Mouse (Mus musculus): ENCODE data around the gene Pex19. TPM values are rescaled to one million over a fixed set of nuclear protein-coding genes. Genes with fewer than 3 reads are reported as not detected.

The Pex19 gene
- polyA plus RNA-seq, 1 experiment: 184 TPM

DNA sequence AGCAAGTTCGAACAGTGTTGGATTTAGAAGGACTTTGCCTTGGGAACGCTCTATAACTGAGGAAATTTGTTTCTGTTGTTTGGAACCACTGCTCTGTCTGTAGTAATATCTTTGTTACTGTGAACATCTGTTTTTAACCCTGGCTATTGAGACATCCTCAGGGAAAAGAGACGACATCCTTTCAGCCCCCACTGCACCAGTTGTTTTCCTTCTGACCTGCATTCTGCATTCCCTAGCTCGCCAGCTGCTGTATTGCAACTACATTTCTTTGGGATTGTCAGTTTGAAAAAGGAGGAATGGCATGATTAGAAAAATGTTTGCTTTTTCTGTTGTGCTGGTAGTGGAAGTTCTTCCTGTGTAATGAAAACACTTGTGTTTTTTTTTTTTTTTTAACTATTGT is 54.3 kb downstream of the Pex19 start:
- no peak overlapping the region for H3K4me3 ChIP-seq
- H3ac ChIP-seq (ENCODE audit: control insufficient read depth, insufficient read length): no peak overlapping the region
- no peaks in the 10 kb centered on the region for H3K79me2 ChIP-seq (ENCODE audit: control insufficient read depth, insufficient read depth)
- H3K36me3 ChIP-seq (ENCODE audit: control insufficient read depth, insufficient read depth): peaks cover 26% of the 10 kb centered on the region
- H3K4me2 ChIP-seq (ENCODE audit: low read depth): no peak overlapping the region
- TF ChIP-seq E2F4 (IDR thresholded peaks at IDR 0.05; ENCODE audit: insufficient read depth) (no peak), USF1 (IDR thresholded peaks at IDR 0.05; ENCODE audit: low read depth) (no peak), TCF12 (IDR thresholded peaks at IDR 0.05; ENCODE audit: insufficient read depth, poor library complexity, severe bottlenecking) (no peak), REST (IDR thresholded peaks at IDR 0.05; ENCODE audit: insufficient read depth, insufficient read length) (no peak), POLR2A (IDR thresholded peaks at IDR 0.05; ENCODE audit: insufficient read length, low read depth) (no peak), MYOG (IDR thresholded peaks at IDR 0.05; ENCODE audit: control insufficient read depth in 1 of 3, insufficient read depth in 1 of 3, insufficient read length in 2 of 3, low read depth in 2 of 3) (no peak), CEBPB (IDR thresholded peaks at IDR 0.05; ENCODE audit: insufficient read depth, poor library complexity, severe bottlenecking) (no peak), SRF (IDR thresholded peaks at IDR 0.05; ENCODE audit: control insufficient read depth, insufficient read length, low read depth) (no peak), MYOD1 (IDR thresholded peaks at IDR 0.05; ENCODE audit: control insufficient read depth in 1 of 3, insufficient read length in 2 of 3, low read depth in 2 of 3) (no peak), POLR2AphosphoS2 (IDR thresholded peaks at IDR 0.05; ENCODE audit: insufficient read length, low read depth) (no peak), MAX (IDR thresholded peaks at IDR 0.05; ENCODE audit: low read depth) (no peak), TCF3 (IDR thresholded peaks at IDR 0.05; ENCODE audit: insufficient read length, low read depth) (no peak)
- no peaks in the 10 kb centered on the region for H3K27me3 ChIP-seq (ENCODE audit: control insufficient read depth, insufficient read depth, insufficient read length)

DNA sequence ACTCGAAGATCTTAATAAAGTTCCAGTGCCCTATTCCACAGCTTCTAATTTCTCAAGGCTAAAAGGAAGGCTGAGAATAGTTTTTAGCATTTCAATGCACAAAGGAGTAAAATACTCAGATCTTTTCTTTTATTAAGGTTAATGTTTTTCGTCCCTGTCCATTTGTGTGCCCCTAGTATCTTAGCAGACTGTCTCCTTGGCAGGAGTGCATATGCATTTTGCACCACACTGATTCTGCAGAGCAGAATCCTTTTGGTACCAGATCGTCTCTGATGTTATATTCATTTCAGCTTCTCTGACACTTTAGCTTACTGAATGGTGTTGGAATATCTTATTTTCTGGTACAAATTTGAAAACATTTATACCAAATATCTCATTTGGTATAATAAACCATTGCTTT is 55.2 kb downstream of the Pex19 start:
- no peaks in the 10 kb centered on the region for H3K27me3 ChIP-seq (ENCODE audit: control insufficient read depth, insufficient read depth, insufficient read length)
- no peak overlapping the region for H3K4me3 ChIP-seq
- H3K79me2 ChIP-seq (ENCODE audit: control insufficient read depth, insufficient read depth): no peaks in the 10 kb centered on the region
- no peak for TF ChIP-seq MAX (IDR thresholded peaks at IDR 0.05; ENCODE audit: low read depth)
- H3ac ChIP-seq (ENCODE audit: control insufficient read depth, insufficient read length): no peak overlapping the region
- no peak overlapping the region for H3K4me2 ChIP-seq (ENCODE audit: low read depth)
- H3K36me3 ChIP-seq (ENCODE audit: control insufficient read depth, insufficient read depth): peaks cover 35% of the 10 kb centered on the region

DNA sequence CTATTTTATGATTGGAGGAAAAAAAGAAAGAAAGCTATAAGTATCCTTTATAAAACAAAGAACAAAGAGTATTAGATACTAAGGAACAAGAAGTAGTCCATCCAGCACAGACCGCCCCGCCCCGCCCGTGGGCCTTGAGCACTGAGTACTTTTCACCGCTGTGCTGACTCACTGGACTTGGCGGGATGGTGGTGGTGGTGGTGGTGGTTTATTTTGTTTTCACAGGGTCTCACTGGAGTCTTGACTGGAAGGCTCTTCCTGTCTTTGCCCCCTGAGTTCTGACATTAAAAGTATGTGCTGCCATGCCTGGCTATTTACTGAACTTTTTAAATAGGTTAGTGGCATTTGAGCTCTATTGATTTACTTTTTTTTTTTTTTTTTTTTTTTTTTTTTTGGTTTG is 56.5 kb downstream of the Pex19 start:
- Histone ChIP-seq H3K4me2 (ENCODE audit: low read depth) (no peak overlapping the region), H3K79me2 (ENCODE audit: control insufficient read depth, insufficient read depth) (no peaks in the 10 kb centered on the region), H3K36me3 (ENCODE audit: control insufficient read depth, insufficient read depth) (peaks cover 48% of the 10 kb centered on the region), H3K4me3 (no peak overlapping the region), H3K27me3 (ENCODE audit: control insufficient read depth, insufficient read depth, insufficient read length) (no peaks in the 10 kb centered on the region), H3ac (ENCODE audit: control insufficient read depth, insufficient read length) (no peak overlapping the region)
- TF ChIP-seq TCF12 (IDR thresholded peaks at IDR 0.05; ENCODE audit: insufficient read depth, poor library complexity, severe bottlenecking): no peak
- TF ChIP-seq SRF (IDR thresholded peaks at IDR 0.05; ENCODE audit: control insufficient read depth, insufficient read length, low read depth): no peak
- no peak for TF ChIP-seq USF1 (IDR thresholded peaks at IDR 0.05; ENCODE audit: low read depth)
- TF ChIP-seq E2F4 (IDR thresholded peaks at IDR 0.05; ENCODE audit: insufficient read depth): no peak
- no peak for TF ChIP-seq MYOG (IDR thresholded peaks at IDR 0.05; ENCODE audit: control insufficient read depth in 1 of 3, insufficient read depth in 1 of 3, insufficient read length in 2 of 3, low read depth in 2 of 3)
- no peak for TF ChIP-seq REST (IDR thresholded peaks at IDR 0.05; ENCODE audit: insufficient read depth, insufficient read length)
- TF ChIP-seq MAX (IDR thresholded peaks at IDR 0.05; ENCODE audit: low read depth): no peak
- no peak for TF ChIP-seq MYOD1 (IDR thresholded peaks at IDR 0.05; ENCODE audit: control insufficient read depth in 1 of 3, insufficient read length in 2 of 3, low read depth in 2 of 3)
- no peak for TF ChIP-seq CEBPB (IDR thresholded peaks at IDR 0.05; ENCODE audit: insufficient read depth, poor library complexity, severe bottlenecking)
- no peak for TF ChIP-seq TCF3 (IDR thresholded peaks at IDR 0.05; ENCODE audit: insufficient read length, low read depth)
- no peak for TF ChIP-seq POLR2A (IDR thresholded peaks at IDR 0.05; ENCODE audit: insufficient read length, low read depth)
- TF ChIP-seq POLR2AphosphoS2 (IDR thresholded peaks at IDR 0.05; ENCODE audit: insufficient read length, low read depth): no peak

DNA sequence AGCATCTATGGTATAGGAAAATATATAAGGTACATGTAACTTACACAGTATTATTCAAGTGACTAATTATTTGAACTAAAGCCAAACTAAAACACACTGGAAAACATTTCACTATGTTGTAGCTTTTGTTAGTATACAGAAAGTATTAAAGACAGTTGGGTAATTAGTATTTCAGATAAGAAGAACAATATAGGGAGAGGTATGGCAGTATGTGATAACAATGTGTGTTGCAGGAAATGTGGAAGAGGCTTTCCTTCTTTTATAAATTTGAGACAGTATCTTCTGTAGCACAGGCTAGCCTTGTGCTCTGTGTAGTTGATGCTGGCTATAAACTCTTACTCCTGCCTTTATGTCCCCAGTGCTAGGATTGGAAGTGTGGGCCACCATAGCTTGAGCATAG is 57.4 kb downstream of the Pex19 start:
- H3K4me3 ChIP-seq: no peak overlapping the region
- H3K27me3 ChIP-seq (ENCODE audit: control insufficient read depth, insufficient read depth, insufficient read length): no peaks in the 10 kb centered on the region
- TF ChIP-seq POLR2A (IDR thresholded peaks at IDR 0.05; ENCODE audit: insufficient read length, low read depth): no peak
- TF ChIP-seq USF1 (IDR thresholded peaks at IDR 0.05; ENCODE audit: low read depth): no peak
- TF ChIP-seq TCF12 (IDR thresholded peaks at IDR 0.05; ENCODE audit: insufficient read depth, poor library complexity, severe bottlenecking): no peak
- no peak for TF ChIP-seq CEBPB (IDR thresholded peaks at IDR 0.05; ENCODE audit: insufficient read depth, poor library complexity, severe bottlenecking)
- no peak for TF ChIP-seq TCF3 (IDR thresholded peaks at IDR 0.05; ENCODE audit: insufficient read length, low read depth)
- TF ChIP-seq REST (IDR thresholded peaks at IDR 0.05; ENCODE audit: insufficient read depth, insufficient read length): no peak
- TF ChIP-seq MYOD1 (IDR thresholded peaks at IDR 0.05; ENCODE audit: control insufficient read depth in 1 of 3, insufficient read length in 2 of 3, low read depth in 2 of 3): no peak
- TF ChIP-seq MAX (IDR thresholded peaks at IDR 0.05; ENCODE audit: low read depth): no peak
- TF ChIP-seq SRF (IDR thresholded peaks at IDR 0.05; ENCODE audit: control insufficient read depth, insufficient read length, low read depth): no peak
- TF ChIP-seq E2F4 (IDR thresholded peaks at IDR 0.05; ENCODE audit: insufficient read depth): no peak
- TF ChIP-seq MYOG (IDR thresholded peaks at IDR 0.05; ENCODE audit: control insufficient read depth in 1 of 3, insufficient read depth in 1 of 3, insufficient read length in 2 of 3, low read depth in 2 of 3): no peak
- no peak for TF ChIP-seq POLR2AphosphoS2 (IDR thresholded peaks at IDR 0.05; ENCODE audit: insufficient read length, low read depth)
- H3K4me2 ChIP-seq (ENCODE audit: low read depth): no peak overlapping the region
- no peak overlapping the region for H3ac ChIP-seq (ENCODE audit: control insufficient read depth, insufficient read length)
- H3K79me2 ChIP-seq (ENCODE audit: control insufficient read depth, insufficient read depth): no peaks in the 10 kb centered on the region
- H3K36me3 ChIP-seq (ENCODE audit: control insufficient read depth, insufficient read depth): peaks cover 56% of the 10 kb centered on the region

Other genes with a start within 250 kb of the Pex19 start
- not detected for gene Gm10521, start 231.1 kb upstream of the Pex19 start, polyA plus RNA-seq (2012; fragmentation: generic; extraction: Trizol)
- gene Slamf6, start 209.2 kb upstream of the Pex19 start, polyA plus RNA-seq (2012; fragmentation: generic; extraction: Trizol): not detected
- 6.9 TPM for gene Vangl2, start 98.3 kb upstream of the Pex19 start, polyA plus RNA-seq (2012; fragmentation: generic; extraction: Trizol)
- 0.02 TPM for gene Nhlh1, start 69.2 kb upstream of the Pex19 start, polyA plus RNA-seq (2012; fragmentation: generic; extraction: Trizol)
- gene Copa, start 44.2 kb upstream of the Pex19 start, polyA plus RNA-seq (2012; fragmentation: generic; extraction: Trizol): 144 TPM
- 49.7 TPM for gene Ncstn, start 44.0 kb upstream of the Pex19 start, polyA plus RNA-seq (2012; fragmentation: generic; extraction: Trizol)
- 80.0 TPM for gene Dcaf8, start 21.3 kb downstream of the Pex19 start, polyA plus RNA-seq (2012; fragmentation: generic; extraction: Trizol)
- gene Pea15a, start 80.0 kb downstream of the Pex19 start, polyA plus RNA-seq (2012; fragmentation: generic; extraction: Trizol): 120 TPM
- 73.1 TPM for gene Casq1, start 93.1 kb downstream of the Pex19 start, polyA plus RNA-seq (2012; fragmentation: generic; extraction: Trizol)
- 0.06 TPM for gene Atp1a4, start 131.7 kb downstream of the Pex19 start, polyA plus RNA-seq (2012; fragmentation: generic; extraction: Trizol)
- 79.7 TPM for gene Igsf8, start 134.9 kb downstream of the Pex19 start, polyA plus RNA-seq (2012; fragmentation: generic; extraction: Trizol)
- gene Atp1a2, start 171.3 kb downstream of the Pex19 start, polyA plus RNA-seq (2012; fragmentation: generic; extraction: Trizol): 92.9 TPM
- 0.01 TPM for gene Kcnj9, start 202.6 kb downstream of the Pex19 start, polyA plus RNA-seq (2012; fragmentation: generic; extraction: Trizol)
- not detected for gene Kcnj10, start 214.5 kb downstream of the Pex19 start, polyA plus RNA-seq (2012; fragmentation: generic; extraction: Trizol)
- gene Pigm, start 249.8 kb downstream of the Pex19 start, polyA plus RNA-seq (2012; fragmentation: generic; extraction: Trizol): 2.7 TPM